Mouse (Mus musculus): ENCODE data around the gene Cwc27. TPM values are rescaled to one million over a fixed set of nuclear protein-coding genes. Genes with fewer than 3 reads are reported as not detected.

Gene Cwc27
- total and polyA plus RNA-seq, 2 experiments from 2014 or later: 17.9 to 23.4 TPM

GRCm38 (mm10) chr13:104841937-104842336 is 25.0 kb upstream of the Cwc27 start:
- Histone ChIP-seq H3K4me2 (ENCODE audit: low read depth, low read length, poor library complexity, severe bottlenecking) (no peak overlapping the region), H3K27me3 (ENCODE audit: insufficient read depth, low read length) (no peaks in the 10 kb centered on the region), H3K27ac (ENCODE audit: low read depth, low read length) (no peak overlapping the region), H3K9me3 (ENCODE audit: low read length) (no peaks in the 10 kb centered on the region), H3K36me3 (ENCODE audit: insufficient read depth, low read length) (peaks cover 10% of the 10 kb centered on the region; the same call in 1 of the 2 replicates), H3K4me3 (ENCODE audit: low read depth, low read length) (no peak overlapping the region), H3K9ac (replicated peaks; ENCODE audit: low read length, poor library complexity, severe bottlenecking) (no peak overlapping the region), H3K4me1 (ENCODE audit: insufficient read depth, low read length) (no peaks in the 10 kb centered on the region)
- TF ChIP-seq CTCF (IDR thresholded peaks at IDR 0.05): no peak
- WGBS: 82% methylated on average over 4 of the region's 4 CpGs
- ATAC-seq (ENCODE audit: low FRiP score) (no peak), DNase-seq (ENCODE audit: low spot score) (no peak)

GRCm38 (mm10) chr13:104837628-104838027 is 20.7 kb upstream of the Cwc27 start:
- no peak for DNase-seq (ENCODE audit: low spot score)
- Histone ChIP-seq H3K4me3 (ENCODE audit: low read depth, low read length) (no peak overlapping the region), H3K4me2 (ENCODE audit: low read depth, low read length, poor library complexity, severe bottlenecking) (no peak overlapping the region), H3K9ac (replicated peaks; ENCODE audit: low read length, poor library complexity, severe bottlenecking) (no peak overlapping the region), H3K27ac (ENCODE audit: low read depth, low read length) (no peak overlapping the region), H3K27me3 (ENCODE audit: insufficient read depth, low read length) (no peaks in the 10 kb centered on the region), H3K36me3 (ENCODE audit: insufficient read depth, low read length) (peaks cover 21% of the 10 kb centered on the region), H3K4me1 (ENCODE audit: insufficient read depth, low read length) (no peaks in the 10 kb centered on the region), H3K9me3 (ENCODE audit: low read length) (no peaks in the 10 kb centered on the region)
- ATAC-seq (ENCODE audit: low FRiP score): no peak
- no peak for TF ChIP-seq CTCF (IDR thresholded peaks at IDR 0.05)
- 88% methylated on average over 7 of the region's 7 CpGs for WGBS

GRCm38 (mm10) chr13:104832811-104833210 is 15.9 kb upstream of the Cwc27 start:
- no peak for DNase-seq (ENCODE audit: low spot score)
- no peak overlapping the region for H3K4me2 ChIP-seq (ENCODE audit: low read depth, low read length, poor library complexity, severe bottlenecking)
- TF ChIP-seq CTCF (IDR thresholded peaks at IDR 0.05): no peak
- H3K27me3 ChIP-seq (ENCODE audit: insufficient read depth, low read length): no peaks in the 10 kb centered on the region
- H3K9ac ChIP-seq (replicated peaks; ENCODE audit: low read length, poor library complexity, severe bottlenecking): no peak overlapping the region
- no peak overlapping the region for H3K27ac ChIP-seq (ENCODE audit: low read depth, low read length)
- 94% methylated on average over 13 of the region's 13 CpGs for WGBS
- no peaks in the 10 kb centered on the region for H3K9me3 ChIP-seq (ENCODE audit: low read length)
- no peak for ATAC-seq (ENCODE audit: low FRiP score)
- no peak overlapping the region for H3K4me3 ChIP-seq (ENCODE audit: low read depth, low read length)
- peaks cover 18% of the 10 kb centered on the region for H3K36me3 ChIP-seq (ENCODE audit: insufficient read depth, low read length)
- no peaks in the 10 kb centered on the region for H3K4me1 ChIP-seq (ENCODE audit: insufficient read depth, low read length)

- Histone ChIP-seq H3K4me3 (ENCODE audit: low read depth, low read length) (no peak overlapping the region), H3K9ac (replicated peaks; ENCODE audit: low read length, poor library complexity, severe bottlenecking) (no peak overlapping the region), H3K4me2 (ENCODE audit: low read depth, low read length, poor library complexity, severe bottlenecking) (no peak overlapping the region), H3K4me1 (ENCODE audit: insufficient read depth, low read length) (no peaks in the 10 kb centered on the region), H3K36me3 (ENCODE audit: insufficient read depth, low read length) (0 out of 2 replicates have a peak, but pooled peaks cover 2% of the 10 kb centered on the region), H3K9me3 (ENCODE audit: low read length) (no peaks in the 10 kb centered on the region), H3K27me3 (ENCODE audit: insufficient read depth, low read length) (no peaks in the 10 kb centered on the region), H3K27ac (ENCODE audit: low read depth, low read length) (no peak overlapping the region)
- 97% methylated on average over 2 of the region's 2 CpGs for WGBS
- DNase-seq (ENCODE audit: low spot score): no peak
- TF ChIP-seq CTCF (IDR thresholded peaks at IDR 0.05): no peak
- no peak for ATAC-seq (ENCODE audit: low FRiP score)
These were observed 8.5 kb upstream of the Cwc27 start for GRCm38 (mm10) chr13:104825470-104825869.

GRCm38 (mm10) chr13:104822411-104822838 is 5.5 kb upstream of the Cwc27 start:
- Histone ChIP-seq H3K4me2 (ENCODE audit: low read depth, low read length, poor library complexity, severe bottlenecking) (no peak overlapping the region), H3K27ac (ENCODE audit: low read depth, low read length) (no peak overlapping the region), H3K4me3 (ENCODE audit: low read depth, low read length) (no peak overlapping the region), H3K27me3 (ENCODE audit: insufficient read depth, low read length) (no peaks in the 10 kb centered on the region), H3K9ac (replicated peaks; ENCODE audit: low read length, poor library complexity, severe bottlenecking) (no peak overlapping the region), H3K4me1 (ENCODE audit: insufficient read depth, low read length) (peaks cover 3% of the 10 kb centered on the region; the same call in 1 of the 2 replicates), H3K36me3 (ENCODE audit: insufficient read depth, low read length) (0 out of 2 replicates have a peak, but pooled peaks cover 2% of the 10 kb centered on the region), H3K9me3 (ENCODE audit: low read length) (no peaks in the 10 kb centered on the region)
- TF ChIP-seq CTCF (IDR thresholded peaks at IDR 0.05): no peak
- 38% methylated on average over 8 of the region's 8 CpGs for WGBS
- DNase-seq (ENCODE audit: low spot score) (peak; percentile 63), ATAC-seq (ENCODE audit: low FRiP score) (peak; percentile 50; the same call in 1 of the 2 replicates)

GRCm38 (mm10) chr13:104821908-104822307 is 5.0 kb upstream of the Cwc27 start:
- Histone ChIP-seq H3K4me3 (ENCODE audit: low read depth, low read length) (no peak overlapping the region), H3K9me3 (ENCODE audit: low read length) (no peaks in the 10 kb centered on the region), H3K36me3 (ENCODE audit: insufficient read depth, low read length) (no peaks in the 10 kb centered on the region), H3K27me3 (ENCODE audit: insufficient read depth, low read length) (no peaks in the 10 kb centered on the region), H3K9ac (replicated peaks; ENCODE audit: low read length, poor library complexity, severe bottlenecking) (no peak overlapping the region), H3K4me1 (ENCODE audit: insufficient read depth, low read length) (peaks cover 3% of the 10 kb centered on the region; the same call in 1 of the 2 replicates), H3K27ac (ENCODE audit: low read depth, low read length) (no peak overlapping the region), H3K4me2 (ENCODE audit: low read depth, low read length, poor library complexity, severe bottlenecking) (no peak overlapping the region)
- TF ChIP-seq CTCF (IDR thresholded peaks at IDR 0.05): no peak
- ATAC-seq (ENCODE audit: low FRiP score): no peak
- 80% methylated on average over 1 of the region's 1 CpGs for WGBS
- no peak for DNase-seq (ENCODE audit: low spot score)

Measured in midbrain, postnatal 0 days (tissue).